Comparison of ENCODE assay signal across 34 mouse cellular contexts in genomic region chr10:89489459-89489858, GRCm38 (mm10). TPM values are rescaled to one million over a fixed set of nuclear protein-coding genes. Genes with fewer than 3 reads are reported as not detected.
A peak's percentile ranks its signal among the peaks of the same experiment; 100 is the strongest.
DNase-seq lines count a peak whose midpoint lies in the region; ATAC-seq and TF ChIP-seq lines count a peak whose summit lies in the region.
"Had no signal": no experiment of that assay in that cellular context is flagged by ENCODE, and none has a peak within 500 bp of the region (broad histone marks: within the 10 kb centered on the region; RNA-seq: fewer than 3 reads in every experiment).

No protein-coding gene starts in this region.

- no peaks in the 10 kb centered on the region for H3K27me3 ChIP-seq in heart, postnatal 0 days (ENCODE audit: control insufficient read depth, insufficient read depth, low read length)
- H3K27me3 ChIP-seq in heart, embryonic 12.5 days (replicated peaks): no peaks in the 10 kb centered on the region
- H3K27me3 ChIP-seq in liver, adult 2 months (ENCODE audit: control insufficient read depth, insufficient read depth, low read length): no peaks in the 10 kb centered on the region
- no peaks in the 10 kb centered on the region for H3K27me3 ChIP-seq in CH12.LX (replicated peaks)
- peaks cover 23% of the 10 kb centered on the region for H3K27me3 ChIP-seq in hindbrain, embryonic 13.5 days
- H3K27me3 ChIP-seq: hindbrain, embryonic 15.5 days had no signal

- TF ChIP-seq CTCF in heart, postnatal 0 days (IDR thresholded peaks at IDR 0.05; ENCODE audit: low read depth): peak; percentile 39
- no peak for TF ChIP-seq CTCF in liver, adult 2 months (IDR thresholded peaks at IDR 0.05; ENCODE audit: low read depth, low read length)
- no peak; a peak in 1 of 4 replicates for TF ChIP-seq CTCF in CH12.LX (conservative IDR thresholded peaks at IDR 0.05 in 1 of 2, IDR thresholded peaks at IDR 0.05 in 1 of 2; ENCODE audit: low read depth in 2 of 2, low read length in 2 of 2)

- no peak for ATAC-seq in heart, postnatal 0 days (ENCODE audit: insufficient read depth, low read depth)
- no peak for ATAC-seq in heart, embryonic 12.5 days (ENCODE audit: insufficient number of reproducible peaks, low FRiP score)
- peak; percentile 16; the same call in 1 of the 2 replicates for ATAC-seq in megakaryocyte progenitor cell, adult 5-6 weeks (replicated peaks; ENCODE audit: poor library complexity)
- no peak for ATAC-seq in hindbrain, embryonic 13.5 days (ENCODE audit: low FRiP score)
- ATAC-seq: activated CD4-positive, CD25-positive, alpha-beta regulatory T cell, adult 4 months; forebrain, postnatal 0 days; inflammation-experienced regulatory T-cells, adult 6 months; lung, postnatal 0 days; midbrain, embryonic 16.5 days had no signal

- WGBS in heart, postnatal 0 days: 67% methylated on average over 4 of the region's 4 CpGs
- WGBS in heart, embryonic 12.5 days: 63% methylated on average over 4 of the region's 4 CpGs
- WGBS in liver, adult 2 months: 76% methylated on average over 4 of the region's 4 CpGs
- WGBS in hindbrain, embryonic 13.5 days: 86% methylated on average over 4 of the region's 4 CpGs

- TF ChIP-seq RAD21 in CH12.LX (IDR thresholded peaks at IDR 0.05; ENCODE audit: low read depth, low read length): peak; percentile 2

- H3K4me2 ChIP-seq in heart, postnatal 0 days (ENCODE audit: low read depth, low read length): no peak overlapping the region
- no peak overlapping the region for H3K4me2 ChIP-seq in heart, embryonic 12.5 days
- H3K4me2 ChIP-seq in CH12.LX (ENCODE audit: insufficient read depth, low read depth, poor library complexity, severe bottlenecking): no peak overlapping the region
- no peak overlapping the region for H3K4me2 ChIP-seq in hindbrain, embryonic 13.5 days
- H3K4me2 ChIP-seq: heart, embryonic 11.5 days; hindbrain, embryonic 15.5 days; liver, embryonic 11.5 days; neural tube, embryonic 13.5 days had no signal

- dilution Hi-C loops in CH12.LX (cut with MboI; ENCODE audit: extremely low pct_ligation_motif_present, extremely low pct_unique_long_range_greater_than_20kb, low sequenced_read_pairs): no loop called here

- TF ChIP-seq EP300 in heart, postnatal 0 days (IDR thresholded peaks at IDR 0.05; ENCODE audit: low read depth): no peak
- TF ChIP-seq EP300 in CH12.LX (IDR thresholded peaks at IDR 0.05; ENCODE audit: low read length): no peak

- TF ChIP-seq POLR2A in liver, adult 2 months (IDR thresholded peaks at IDR 0.05; ENCODE audit: extremely low read depth, insufficient read depth, low read length): no peak
- no peak for TF ChIP-seq POLR2A in CH12.LX (IDR thresholded peaks at IDR 0.05; ENCODE audit: low read depth, low read length)

- in situ Hi-C loops in CH12.LX (cut with MboI; ENCODE audit: low pct_ligation_motif_present, low pct_unique_long_range_greater_than_20kb, low sequenced_read_pairs): no loop called here

- DNase-seq in heart, postnatal 0 days (ENCODE audit: low spot score): no peak
- DNase-seq in liver, adult 2 months (ENCODE audit: extremely low read depth, low read depth, low spot score): no peak
- no peak for DNase-seq in liver
- DNase-seq in CH12.LX (ENCODE audit: extremely low read depth): no peak
- no peak for DNase-seq in natural killer cell, adult 2 months (ENCODE audit: low spot score in 2 of 2)
- DNase-seq: adrenal gland, adult 2 months; adrenal gland, postnatal 36 days; cerebellum, adult 2 months; cerebellum, postnatal 14 days; forebrain, postnatal 0 days; gastrocnemius, postnatal 10 days; heart, postnatal 10 days; layer of hippocampus, adult 9-11 months; lung, adult 18-20 months; lung, postnatal 4 days; right cerebral cortex, postnatal 4 days; thymus, adult 2 months had no signal

- peaks cover 27% of the 10 kb centered on the region; the same call in 1 of the 2 replicates for H3K79me2 ChIP-seq in liver, adult 2 months (ENCODE audit: control insufficient read depth, insufficient read depth, low read length)
- H3K79me2 ChIP-seq in CH12.LX (replicated peaks; ENCODE audit: control insufficient read depth, extremely low read depth, insufficient read depth, poor library complexity, severe bottlenecking): no peaks in the 10 kb centered on the region

- no peaks in the 10 kb centered on the region for H3K36me3 ChIP-seq in heart, postnatal 0 days (replicated peaks; ENCODE audit: control insufficient read depth, insufficient read depth, low read length)
- H3K36me3 ChIP-seq in heart, embryonic 12.5 days: no peaks in the 10 kb centered on the region
- H3K36me3 ChIP-seq in liver, adult 2 months (ENCODE audit: control insufficient read depth, insufficient read depth, low read length): peaks cover 77% of the 10 kb centered on the region
- H3K36me3 ChIP-seq in CH12.LX (replicated peaks in 1 of 2; ENCODE audit: control insufficient read depth in 1 of 2, insufficient read depth in 1 of 2, low read length in 1 of 2): no peaks in the 10 kb centered on the region
- no peaks in the 10 kb centered on the region for H3K36me3 ChIP-seq in hindbrain, embryonic 13.5 days
- H3K36me3 ChIP-seq: hindbrain, embryonic 15.5 days; neural tube, embryonic 13.5 days had no signal

- H3K4me1 ChIP-seq in heart, postnatal 0 days (ENCODE audit: control insufficient read depth, insufficient read depth): no peaks in the 10 kb centered on the region
- no peaks in the 10 kb centered on the region for H3K4me1 ChIP-seq in heart, embryonic 12.5 days (replicated peaks)
- H3K4me1 ChIP-seq in liver, adult 2 months (ENCODE audit: control insufficient read depth, insufficient read depth, low read length): peaks cover 36% of the 10 kb centered on the region
- peaks cover 0 to 4% of the 10 kb centered on the region in 2 experiments; a peak in 1 of 4 replicates for H3K4me1 ChIP-seq in CH12.LX (ENCODE audit: control insufficient read depth in 1 of 2, insufficient read depth in 2 of 2)
- H3K4me1 ChIP-seq in hindbrain, embryonic 13.5 days (replicated peaks): peaks cover 4% of the 10 kb centered on the region; the same call in 1 of the 2 replicates
- H3K4me1 ChIP-seq: hindbrain, embryonic 15.5 days had no signal

- no peak overlapping the region for H3K27ac ChIP-seq in heart, postnatal 0 days (ENCODE audit: low read depth)
- H3K27ac ChIP-seq in heart, embryonic 12.5 days (ENCODE audit: poor library complexity, severe bottlenecking): no peak overlapping the region
- peak overlapping the region; percentile 88 for H3K27ac ChIP-seq in liver, adult 2 months (replicated peaks; ENCODE audit: insufficient read depth, low read depth, low read length)
- H3K27ac ChIP-seq in CH12.LX (ENCODE audit: insufficient read depth, low read depth): no peak overlapping the region
- no peak overlapping the region for H3K27ac ChIP-seq in hindbrain, embryonic 13.5 days
- H3K27ac ChIP-seq: hindbrain, embryonic 15.5 days; neural tube, embryonic 13.5 days had no signal

- no peak overlapping the region for H3K9ac ChIP-seq in heart, postnatal 0 days (replicated peaks; ENCODE audit: low read depth, low read length)
- no peak overlapping the region for H3K9ac ChIP-seq in heart, embryonic 12.5 days
- H3K9ac ChIP-seq in liver, adult 2 months (ENCODE audit: low read depth, low read length): peak overlapping the region; percentile 39; the same call in 1 of the 2 replicates
- no peak overlapping the region for H3K9ac ChIP-seq in CH12.LX (ENCODE audit: insufficient read depth, low read depth)
- H3K9ac ChIP-seq in hindbrain, embryonic 13.5 days: no peak overlapping the region
- H3K9ac ChIP-seq: forebrain, postnatal 0 days; hindbrain, embryonic 15.5 days; neural tube, embryonic 13.5 days had no signal

- H3K9me3 ChIP-seq in heart, postnatal 0 days (replicated peaks; ENCODE audit: control insufficient read depth, low read length): no peaks in the 10 kb centered on the region
- no peaks in the 10 kb centered on the region for H3K9me3 ChIP-seq in heart, embryonic 12.5 days (replicated peaks)
- H3K9me3 ChIP-seq in CH12.LX (replicated peaks; ENCODE audit: low read length): no peaks in the 10 kb centered on the region
- H3K9me3 ChIP-seq in hindbrain, embryonic 13.5 days: no peaks in the 10 kb centered on the region
- H3K9me3 ChIP-seq: hindbrain, embryonic 15.5 days; neural tube, embryonic 13.5 days had no signal

- no peak overlapping the region for H3K4me3 ChIP-seq in heart, postnatal 0 days (ENCODE audit: low read depth, low read length)
- H3K4me3 ChIP-seq in heart, embryonic 12.5 days: no peak overlapping the region
- H3K4me3 ChIP-seq in liver, adult 2 months (ENCODE audit: insufficient read depth, low read depth, low read length): no peak overlapping the region
- H3K4me3 ChIP-seq in CH12.LX (replicated peaks in 1 of 3; ENCODE audit: low read depth in 2 of 3, low read length in 2 of 3, poor library complexity in 1 of 3): no peak overlapping the region
- no peak overlapping the region for H3K4me3 ChIP-seq in hindbrain, embryonic 13.5 days
- H3K4me3 ChIP-seq: erythroblast, embryonic 14.5 days; hindbrain, embryonic 15.5 days; myocyte; neural tube, embryonic 13.5 days had no signal

TF ChIP-seq in CH12.LX, 34 proteins besides CTCF, POLR2A, EP300 and RAD21 (continues in another document):
- TF ChIP-seq SMC3 (IDR thresholded peaks at IDR 0.05; ENCODE audit: low read depth, low read length): 0 out of 2 replicates have a peak, but pooled peaks have one; percentile 6

RNA-seq across cellular contexts. Expression of gene Nr1h4, which starts 43.9 kb away (rescaled TPM):
- total RNA-seq in heart, postnatal 0 days (2014; rRNA removed; ENCODE audit: low replicate concordance): 0.73 and 1.4 TPM in 2 replicates
- 1.3 and 1.6 TPM in 2 replicates for polyA plus RNA-seq in heart, postnatal 0 days (2015; fragmentation: Nextera tagmentation; extraction: Ambion mirVana)
- polyA plus RNA-seq in heart, embryonic 12.5 days (2016; fragmentation: Nextera tagmentation; extraction: Ambion mirVana): 1.3 and 1.5 TPM in 2 replicates
- total RNA-seq in liver, adult 2 months (2014; rRNA removed): 131 and 168 TPM in 2 replicates
- 52.2 and 58.4 TPM in 2 replicates for polyA plus RNA-seq in liver, adult 2 months (2012; rRNA removed)
- total RNA-seq in CH12.LX (2012; rRNA removed): not detected in 2 replicates
- total RNA-seq in CH12.LX (2014; rRNA removed): not detected in 2 replicates
- polyA plus RNA-seq in CH12.LX (2012; ENCODE audit: insufficient read length, low read depth): not detected in 2 replicates
- not detected in 2 replicates for total RNA-seq in megakaryocyte progenitor cell, adult 5-6 weeks (2015)
- not detected in 2 replicates for total RNA-seq in megakaryocyte progenitor cell, adult 5-6 weeks (2017)
- polyA plus RNA-seq in hindbrain, embryonic 13.5 days (2015; fragmentation: Nextera tagmentation; extraction: Ambion mirVana): not detected in 2 replicates
- total RNA-seq: forebrain, postnatal 0 days; gastrocnemius, postnatal 10 days; hematopoietic stem cell, adult 5-6 weeks had no signal
- polyA plus RNA-seq: activated CD4-positive, CD25-positive, alpha-beta regulatory T cell, adult 4 months; embryonic facial prominence, embryonic 14.5 days; erythroblast, embryonic 14.5 days; forebrain, embryonic 11.5 days; forebrain, postnatal 0 days; hindbrain, embryonic 15.5 days; inflammation-experienced regulatory T-cells, adult 6 months; limb, embryonic 11.5 days; midbrain, embryonic 16.5 days; myocyte; neural tube, embryonic 13.5 days had no signal

RNA-seq across cellular contexts. Expression of gene Gas2l3, which starts 45.7 kb away (rescaled TPM):
- total RNA-seq in heart, postnatal 0 days (2014; rRNA removed; ENCODE audit: low replicate concordance): 19.7 and 29.3 TPM in 2 replicates
- 7.8 and 8.0 TPM in 2 replicates for polyA plus RNA-seq in heart, postnatal 0 days (2015; fragmentation: Nextera tagmentation; extraction: Ambion mirVana)
- polyA plus RNA-seq in heart, embryonic 12.5 days (2016; fragmentation: Nextera tagmentation; extraction: Ambion mirVana): 27.4 and 28.1 TPM in 2 replicates
- 1.2 and 1.9 TPM in 2 replicates for total RNA-seq in liver, adult 2 months (2014; rRNA removed)
- 0.29 and 0.38 TPM in 2 replicates for polyA plus RNA-seq in liver, adult 2 months (2012; rRNA removed)
- total RNA-seq in CH12.LX (2012; rRNA removed) (8.3 and 9.4 TPM in 2 replicates), CH12.LX (2014; rRNA removed) (10.7 and 12.2 TPM in 2 replicates)
- polyA plus RNA-seq in CH12.LX (2012; ENCODE audit: insufficient read length, low read depth): 7.3 and 8.8 TPM in 2 replicates
- 23.2 and 24.1 TPM in 2 replicates for total RNA-seq in megakaryocyte progenitor cell, adult 5-6 weeks (2015)
- 22.1 and 33.9 TPM in 2 replicates for total RNA-seq in megakaryocyte progenitor cell, adult 5-6 weeks (2017)
- polyA plus RNA-seq in hindbrain, embryonic 13.5 days (2015; fragmentation: Nextera tagmentation; extraction: Ambion mirVana): 7.1 and 7.8 TPM in 2 replicates

Comparison
In these comparisons a context has a peak if more than half of its experiments do, and no peak if none do; other contexts are left out.
1. RNA of gene Nr1h4, which starts 43.9 kb away (polyA plus RNA-seq): 52.2 to 58.4 TPM in liver, adult 2 months; 1.3 to 1.6 TPM in heart, postnatal 0 days, 1.3 to 1.5 TPM in heart, embryonic 12.5 days, not detected in CH12.LX and not detected in hindbrain, embryonic 13.5 days; every median in the first group is over 10 times any median in the second.